Mouse (Mus musculus): Measurements from ENCODE around the gene Gm28051. TPM values are rescaled to one million over a fixed set of nuclear protein-coding genes. Genes with fewer than 3 reads are reported as not detected.
A peak's percentile ranks its signal among the peaks of the same experiment; 100 is the strongest.

The Gm28051 gene
- polyA plus RNA-seq, 2 experiments from 2014 or later = not detected

DNA sequence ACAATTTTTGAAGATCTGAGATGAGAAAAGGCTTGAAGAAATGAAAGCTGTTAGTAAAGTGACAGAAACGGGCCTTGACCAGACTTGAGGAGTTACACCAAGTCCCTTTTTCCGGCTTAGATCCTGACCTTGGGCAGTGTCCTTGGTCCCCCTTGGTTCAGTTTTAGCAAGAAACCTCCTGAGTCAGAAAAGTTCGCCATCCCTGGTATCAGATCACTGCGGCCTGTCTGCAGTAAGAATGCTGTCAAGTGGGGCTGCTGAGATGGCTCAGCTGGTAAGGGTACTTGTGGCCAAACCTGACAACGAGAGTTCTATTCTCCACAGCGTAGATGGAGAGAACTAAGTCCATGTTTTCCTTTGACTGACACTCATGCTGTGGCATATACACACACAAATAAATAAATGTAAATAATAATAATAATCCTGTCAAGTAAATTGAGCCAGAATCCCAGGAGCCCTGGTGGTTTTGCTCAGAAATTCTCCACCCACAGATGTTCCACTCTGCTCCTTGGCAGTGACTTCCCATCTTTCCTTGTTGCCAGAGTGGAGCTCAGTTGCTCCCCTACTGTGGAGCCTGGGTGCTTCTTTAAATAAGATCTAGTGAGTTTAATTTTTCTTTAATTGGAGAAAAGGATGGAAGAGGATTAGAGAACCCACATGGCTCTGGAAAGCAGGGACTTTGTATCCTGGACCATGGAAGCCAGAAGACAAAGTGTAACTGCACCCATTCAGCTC lies 51.5 kb downstream of the Gm28051 start:
- no peak for ATAC-seq

DNA sequence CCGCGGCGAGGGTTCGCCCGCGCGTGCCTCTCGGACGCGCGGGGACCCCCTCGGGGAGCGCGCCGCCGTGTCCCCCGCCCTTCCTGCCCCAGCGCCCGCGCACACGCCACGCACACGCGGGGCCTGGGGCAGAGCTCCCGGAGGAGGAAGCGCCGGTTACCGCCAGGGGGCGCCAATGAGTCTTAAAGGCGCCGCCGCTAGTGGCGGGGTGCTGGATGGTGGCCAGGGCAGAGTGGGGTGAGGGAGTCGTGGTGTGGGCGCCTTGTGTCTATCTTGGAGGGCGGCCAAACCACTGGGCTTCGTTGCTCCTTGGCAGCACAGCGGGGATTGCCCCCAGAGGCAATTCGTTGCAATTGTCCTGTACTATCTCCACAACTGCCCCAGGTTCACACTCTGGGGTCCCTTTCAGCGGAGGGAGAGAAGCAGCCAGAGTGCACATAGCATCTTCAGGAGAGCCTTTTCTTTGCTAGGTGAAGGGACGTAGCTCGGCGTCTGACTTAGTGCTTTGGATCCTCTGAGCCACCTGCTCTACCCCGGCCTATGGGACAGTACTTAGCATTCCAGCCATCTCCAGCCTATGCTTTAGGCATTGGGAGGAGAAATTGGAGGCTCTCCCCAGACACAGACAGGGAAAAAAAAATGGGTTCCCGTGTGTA lies 52.2 kb downstream of the Gm28051 start:
- peak; percentile 75 for ATAC-seq

DNA sequence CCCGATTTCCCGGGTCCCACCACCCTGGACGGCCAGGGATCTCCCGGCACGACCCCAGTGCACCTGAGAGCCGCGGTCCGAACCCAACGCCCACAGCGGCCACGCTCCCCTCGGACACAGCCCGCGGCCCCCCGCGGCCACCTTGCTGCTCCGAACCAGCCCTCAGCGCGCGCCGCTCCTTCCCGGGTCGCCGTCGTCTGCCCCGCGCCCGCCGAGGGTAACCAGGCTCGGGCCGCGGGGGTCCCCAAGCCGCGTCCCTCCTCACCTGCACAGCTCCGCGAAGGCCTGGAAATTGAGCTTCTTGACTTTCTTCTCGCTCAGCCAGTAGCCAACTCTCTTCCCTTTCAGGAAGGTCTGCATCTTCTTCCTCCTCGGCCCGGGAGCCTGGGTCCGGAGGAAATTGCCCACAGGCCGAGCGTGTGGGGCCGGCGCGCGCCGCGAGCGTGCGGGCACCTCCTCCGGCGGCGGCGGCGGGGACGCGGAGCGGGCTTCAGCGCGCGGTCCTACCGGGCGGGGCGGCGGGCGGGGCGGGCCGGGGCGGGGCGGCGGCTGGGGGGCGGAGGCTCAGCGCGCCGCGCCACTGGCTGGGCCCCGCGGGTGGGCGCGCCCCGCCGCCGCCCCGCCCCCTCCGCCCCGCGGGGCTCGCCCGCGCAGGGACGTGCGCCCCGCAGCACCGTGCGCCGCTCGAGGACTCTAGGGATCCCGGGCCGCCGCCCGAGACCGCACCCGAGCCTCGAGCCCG lies 52.9 kb downstream of the Gm28051 start, which contains the start of gene Itpk1:
TSS of gene Itpk1 (minus strand) at position 474 of the 742 bp plus-strand sequence.
- peak; percentile 37 for ATAC-seq

DNA sequence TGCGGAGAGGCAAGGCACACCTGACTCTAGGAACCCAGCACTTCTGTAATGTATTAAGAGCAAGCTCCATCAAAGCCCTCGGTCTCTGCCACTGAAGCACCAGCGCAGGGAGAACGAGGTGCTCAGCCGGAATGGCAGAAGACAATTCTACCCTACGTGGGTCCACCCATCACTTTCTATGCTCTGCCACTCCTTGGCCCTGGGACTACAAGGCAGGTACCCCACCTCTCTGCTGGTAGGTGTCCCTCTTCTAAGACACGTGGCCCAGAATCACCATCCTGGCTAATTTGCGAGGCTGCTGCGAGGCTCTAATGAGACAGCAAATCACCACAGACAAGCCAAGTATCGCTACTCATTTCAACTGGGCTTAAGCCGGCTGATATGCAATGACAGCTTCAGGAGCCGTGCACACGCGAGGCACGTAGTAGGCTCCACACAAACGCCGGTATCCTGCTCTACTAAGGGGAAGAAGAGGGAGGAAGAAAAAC lies 53.6 kb downstream of the Gm28051 start:
- peak; percentile 20 for ATAC-seq

DNA sequence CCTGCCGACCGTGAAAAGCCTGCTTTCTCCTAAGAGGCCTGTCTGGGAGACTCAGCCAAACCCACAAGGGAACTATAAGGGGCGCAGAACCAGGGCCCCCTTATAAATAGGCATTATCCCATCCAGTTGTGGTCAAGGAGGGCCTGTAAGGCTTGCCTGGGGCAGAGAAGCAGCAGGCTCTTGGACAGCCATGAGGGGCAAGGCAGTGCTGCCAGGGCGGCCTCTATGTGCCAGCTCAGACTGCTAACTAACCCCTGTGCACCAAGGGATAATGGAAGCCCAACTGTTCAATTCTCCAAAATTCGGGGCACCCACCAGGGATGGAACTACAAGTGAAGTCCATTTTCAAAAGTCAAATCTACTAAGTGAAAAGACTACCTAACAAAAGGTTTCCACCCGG lies 54.1 kb downstream of the Gm28051 start:
- ATAC-seq = no peak

DNA sequence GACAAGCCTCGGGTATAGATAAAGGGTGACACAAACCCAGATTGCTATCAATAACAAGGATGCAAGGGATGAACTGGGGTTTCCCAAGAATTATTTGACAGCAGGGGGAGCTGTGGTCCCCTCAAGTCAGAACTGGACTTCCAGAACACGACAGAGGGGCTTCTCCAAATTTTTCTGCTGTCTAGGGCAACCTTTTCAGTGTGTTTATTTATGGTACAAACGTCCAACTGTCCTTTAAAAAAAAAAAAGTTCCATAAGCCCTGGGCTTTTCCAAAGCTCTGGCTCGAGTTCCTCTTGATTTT lies 54.5 kb downstream of the Gm28051 start:
- no peak for ATAC-seq

DNA sequence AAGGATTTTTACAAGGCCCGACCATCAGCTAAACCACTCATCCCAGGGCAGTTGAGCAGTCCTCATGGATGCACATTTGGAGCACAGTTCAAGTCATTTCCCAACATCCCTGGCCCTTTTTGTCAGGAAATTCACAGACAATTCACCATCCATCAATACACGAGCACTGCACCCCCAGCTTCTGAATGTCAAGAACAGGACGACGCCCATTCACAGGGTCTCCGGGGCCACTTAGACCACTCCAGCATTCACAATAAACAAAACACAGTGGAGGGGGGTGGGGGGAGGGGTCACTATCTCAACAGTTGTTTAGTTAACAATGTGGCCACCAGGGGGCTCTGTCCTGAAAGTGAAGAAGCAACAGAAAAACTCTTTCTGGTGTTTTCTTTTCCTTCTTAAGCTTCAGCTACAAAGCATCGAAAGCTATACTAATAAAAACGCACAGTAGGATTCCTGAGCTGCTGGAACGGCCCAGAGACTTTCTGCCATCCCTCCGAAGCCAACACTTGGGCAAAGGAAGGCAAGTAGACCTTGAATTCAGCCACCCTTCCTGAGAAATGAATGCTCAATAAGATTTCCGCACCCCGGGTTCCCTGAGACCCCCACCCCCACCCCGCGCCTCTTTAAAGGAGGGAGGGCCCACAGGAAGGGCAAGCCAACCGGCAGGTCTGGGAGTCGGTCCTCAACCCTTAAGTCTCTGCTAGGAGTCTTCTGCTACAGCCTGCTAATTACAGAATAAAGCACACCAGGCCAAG lies 55.0 kb downstream of the Gm28051 start:
- no peak for ATAC-seq

DNA sequence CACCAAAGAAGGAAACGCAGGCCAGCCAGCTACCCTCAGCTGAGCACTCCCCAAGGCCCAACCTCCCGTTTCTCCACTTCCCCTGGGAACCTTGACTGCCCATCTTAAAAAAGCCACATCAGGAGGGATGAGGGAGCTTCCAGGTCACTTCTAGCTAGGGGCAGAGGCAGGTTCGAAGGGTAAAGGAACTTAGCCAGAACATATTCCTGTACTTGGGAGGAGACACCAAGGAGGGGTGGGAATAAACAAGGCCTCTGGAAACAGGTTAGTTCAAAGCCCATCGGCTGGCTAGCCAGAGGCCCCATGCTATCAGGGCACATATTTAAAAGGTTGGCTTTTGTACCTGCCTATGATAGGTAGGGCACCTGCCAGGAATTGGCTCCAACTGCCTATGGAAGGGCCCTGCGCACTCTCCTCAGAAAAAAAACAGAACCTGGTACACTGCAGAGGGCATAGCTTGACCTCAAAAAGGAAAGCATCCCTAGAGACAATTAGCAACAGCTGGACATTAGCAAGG lies 55.8 kb downstream of the Gm28051 start:
- no peak for ATAC-seq

DNA sequence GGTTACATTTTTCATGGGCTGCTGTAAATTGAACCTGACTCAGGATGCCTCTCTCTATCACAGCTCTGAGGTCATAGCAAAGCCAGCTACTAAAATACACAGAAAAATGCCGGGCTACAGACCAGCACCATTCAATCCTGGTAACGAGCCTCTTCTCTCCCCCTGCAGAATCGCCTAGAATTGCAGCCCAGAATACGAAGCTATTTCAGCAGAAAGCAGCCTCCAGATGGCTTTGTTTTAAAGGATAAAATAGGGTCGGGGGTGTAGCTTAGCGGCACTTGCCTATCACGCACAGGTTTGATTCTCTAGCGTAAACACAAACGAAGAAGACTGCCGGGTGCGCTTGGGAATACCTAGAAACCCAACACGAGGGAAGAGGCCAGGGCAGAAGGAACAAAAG lies 57.1 kb downstream of the Gm28051 start:
- no peak for ATAC-seq

DNA sequence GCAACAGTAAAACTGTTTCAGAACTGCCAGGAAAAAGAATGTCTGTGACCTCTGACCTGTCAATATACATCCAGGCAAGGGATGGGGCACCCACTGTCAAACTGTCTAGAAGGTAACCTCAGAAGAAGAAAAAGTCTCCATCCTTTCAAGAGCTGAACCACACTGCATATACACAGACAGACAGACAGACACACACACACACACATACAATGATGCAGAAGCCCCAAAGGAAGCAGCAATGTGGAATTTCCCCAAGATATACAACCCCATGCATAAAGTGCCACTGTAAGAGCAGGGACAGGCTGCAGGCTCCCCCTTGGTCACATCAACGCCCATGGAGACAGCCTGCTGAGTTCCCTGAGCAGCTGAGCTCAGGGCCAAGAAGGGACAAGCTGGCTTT lies 58.4 kb downstream of the Gm28051 start:
- ATAC-seq = peak; percentile 26

DNA sequence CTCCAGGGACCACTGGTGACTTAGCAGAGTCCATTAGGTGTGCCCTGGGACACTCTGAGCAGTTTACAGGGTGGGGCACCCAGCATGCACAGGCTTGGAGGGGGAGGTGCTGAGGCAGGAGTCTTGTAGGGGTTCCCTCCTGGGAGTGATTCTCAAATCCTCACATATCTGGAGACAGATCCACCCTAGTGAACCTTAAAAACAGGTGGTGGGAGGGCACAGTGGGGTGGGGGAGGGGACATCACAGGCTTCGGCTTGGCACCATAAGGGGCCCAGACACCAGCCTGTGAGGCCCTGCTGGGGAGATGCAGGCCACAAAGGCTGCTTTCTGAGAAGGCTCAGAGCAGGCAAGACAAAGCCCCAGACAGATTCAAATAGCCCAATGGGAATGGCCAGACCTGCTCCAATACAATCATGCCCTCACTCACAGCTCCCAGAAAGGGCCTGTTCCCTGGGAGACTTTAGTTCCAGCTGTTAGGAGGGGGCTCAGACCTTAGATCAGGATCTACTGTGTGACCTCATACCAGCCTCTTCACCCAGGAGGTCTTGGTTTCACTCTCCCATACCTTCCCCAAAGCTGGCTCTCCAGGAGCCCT lies 59.4 kb downstream of the Gm28051 start:
- ATAC-seq = no peak

DNA sequence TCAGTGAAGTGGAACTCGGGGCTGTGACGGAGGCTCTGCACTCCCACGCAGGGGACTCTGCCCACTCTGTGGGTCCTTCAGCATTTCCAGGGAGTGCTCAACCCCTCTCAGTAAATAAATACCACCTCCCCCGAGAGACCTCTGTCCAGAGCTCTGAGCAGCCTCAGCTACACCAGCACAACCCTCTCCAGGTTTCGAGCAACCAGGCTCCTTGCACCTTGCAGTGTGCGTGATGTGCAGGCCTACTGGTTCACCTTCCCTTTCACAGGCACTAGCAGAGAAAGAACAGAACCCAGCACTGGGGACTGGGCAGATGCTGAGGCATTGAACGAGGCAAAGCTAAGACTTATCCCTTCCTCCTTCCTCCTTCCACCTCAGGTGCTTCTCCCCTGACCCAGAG lies 60.2 kb downstream of the Gm28051 start:
- ATAC-seq = no peak

DNA sequence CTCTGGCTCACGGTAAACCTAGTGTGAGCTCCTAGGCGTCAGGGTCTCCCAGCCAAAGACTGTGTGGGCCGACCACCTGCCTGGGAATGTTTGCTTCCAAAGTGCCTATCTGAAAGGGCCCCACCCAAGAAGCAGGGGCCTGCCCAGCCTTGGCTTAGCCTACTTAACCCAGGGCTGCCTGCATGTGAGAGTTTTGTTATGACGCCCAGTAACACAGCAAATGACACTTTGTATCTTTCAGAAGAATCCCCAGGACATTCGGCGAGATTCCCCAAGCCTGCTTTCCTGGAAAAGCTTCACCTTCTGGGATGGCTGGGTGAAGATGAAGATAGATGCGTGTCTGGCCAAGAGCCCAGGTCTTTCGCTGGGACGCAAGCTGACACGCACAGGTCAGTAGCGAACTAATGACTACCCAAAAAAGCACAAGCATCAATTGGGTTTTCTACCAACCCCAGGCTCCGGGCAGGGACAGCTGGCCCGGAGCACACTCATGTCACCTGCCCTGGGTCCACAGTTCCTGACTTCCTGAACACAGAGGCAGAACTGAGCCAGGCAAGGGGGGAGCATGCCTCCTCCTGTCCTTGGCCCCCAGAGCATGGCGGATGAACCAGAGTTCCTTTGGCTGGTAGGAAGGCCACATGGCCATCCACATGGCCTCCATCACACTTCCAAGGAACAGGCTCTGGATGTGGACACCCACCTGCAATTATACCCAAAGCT lies 60.8 kb downstream of the Gm28051 start:
- ATAC-seq = no peak

DNA sequence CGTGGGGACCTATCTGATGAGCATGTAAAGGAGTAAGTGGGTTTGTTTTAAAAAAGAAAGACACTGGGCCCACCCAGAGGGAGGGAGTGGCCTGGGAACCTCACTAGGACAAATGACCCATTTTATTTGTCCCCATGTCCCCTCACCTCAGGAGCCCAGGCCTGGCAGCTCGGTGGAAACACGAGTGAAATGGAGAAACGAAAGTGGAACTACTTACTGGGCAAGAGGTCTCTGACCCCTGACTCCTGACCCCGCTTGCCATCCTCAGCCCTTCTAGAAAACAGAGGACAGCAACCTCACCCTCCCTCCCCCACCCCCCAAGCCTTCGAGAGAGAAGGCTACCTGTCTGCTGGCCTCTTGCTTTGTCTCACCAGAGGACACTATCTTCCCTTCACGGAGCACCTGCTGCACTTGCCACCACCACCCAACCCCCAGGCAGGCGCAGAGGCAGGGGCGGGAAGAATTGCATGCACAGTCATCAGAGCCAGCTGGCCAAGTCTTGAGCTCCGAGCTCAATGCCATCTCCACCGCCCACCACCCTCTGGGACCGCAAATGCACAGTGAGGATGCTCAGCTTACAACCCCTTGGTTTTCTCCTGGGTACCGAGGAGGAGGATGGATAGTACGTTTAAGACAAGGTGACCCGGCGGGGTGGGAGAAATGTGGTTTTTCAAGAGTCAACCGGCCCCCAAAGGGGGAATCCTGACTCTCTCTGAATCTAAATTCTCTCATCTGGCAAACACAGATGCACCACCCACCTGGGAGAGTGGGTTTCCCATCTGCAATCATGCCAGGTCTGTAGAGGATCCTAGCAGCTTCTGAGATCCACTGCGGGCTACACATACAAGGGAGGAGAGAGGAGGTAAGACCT lies 62.0 kb downstream of the Gm28051 start:
- ATAC-seq = peak; percentile 47

DNA sequence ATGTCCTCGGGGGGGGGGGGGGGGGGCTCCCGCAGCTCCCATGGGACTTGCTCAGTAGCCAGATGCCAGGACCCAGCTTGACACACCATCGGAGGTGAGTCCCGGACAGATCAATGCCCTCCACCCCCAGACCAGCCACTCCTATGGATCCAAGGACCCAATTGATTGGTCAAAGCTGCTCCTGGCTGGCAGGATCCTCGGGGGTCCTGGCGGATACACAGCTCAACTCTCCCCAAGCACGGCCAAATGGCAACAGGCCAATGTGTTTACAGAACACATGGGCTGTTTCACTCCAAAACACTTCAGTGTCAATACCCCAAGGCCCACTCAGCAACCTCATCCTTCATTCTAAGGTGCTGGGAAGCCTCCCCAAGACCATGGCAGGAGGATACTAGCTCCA lies 65.8 kb downstream of the Gm28051 start:
- no peak for ATAC-seq

DNA sequence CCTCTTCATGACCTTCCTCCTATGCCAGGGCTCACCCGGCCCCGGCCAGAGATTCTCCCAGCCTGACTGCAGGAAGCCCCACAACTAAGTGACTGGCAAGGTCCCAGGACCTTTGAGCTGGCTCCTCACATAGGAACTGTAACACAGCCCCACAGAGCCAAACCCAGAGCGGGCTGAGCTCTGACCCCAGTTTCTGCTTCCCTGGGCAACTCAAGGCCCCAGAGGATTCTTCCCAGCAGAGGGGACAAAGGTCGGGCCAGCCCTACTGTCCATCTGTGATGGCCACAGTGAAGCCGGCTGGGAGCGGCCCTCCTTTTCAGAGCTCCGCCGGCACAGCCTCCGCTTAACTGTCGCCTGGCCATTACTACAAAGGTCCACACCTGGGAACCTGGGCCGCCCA lies 66.4 kb downstream of the Gm28051 start:
- no peak for ATAC-seq

DNA sequence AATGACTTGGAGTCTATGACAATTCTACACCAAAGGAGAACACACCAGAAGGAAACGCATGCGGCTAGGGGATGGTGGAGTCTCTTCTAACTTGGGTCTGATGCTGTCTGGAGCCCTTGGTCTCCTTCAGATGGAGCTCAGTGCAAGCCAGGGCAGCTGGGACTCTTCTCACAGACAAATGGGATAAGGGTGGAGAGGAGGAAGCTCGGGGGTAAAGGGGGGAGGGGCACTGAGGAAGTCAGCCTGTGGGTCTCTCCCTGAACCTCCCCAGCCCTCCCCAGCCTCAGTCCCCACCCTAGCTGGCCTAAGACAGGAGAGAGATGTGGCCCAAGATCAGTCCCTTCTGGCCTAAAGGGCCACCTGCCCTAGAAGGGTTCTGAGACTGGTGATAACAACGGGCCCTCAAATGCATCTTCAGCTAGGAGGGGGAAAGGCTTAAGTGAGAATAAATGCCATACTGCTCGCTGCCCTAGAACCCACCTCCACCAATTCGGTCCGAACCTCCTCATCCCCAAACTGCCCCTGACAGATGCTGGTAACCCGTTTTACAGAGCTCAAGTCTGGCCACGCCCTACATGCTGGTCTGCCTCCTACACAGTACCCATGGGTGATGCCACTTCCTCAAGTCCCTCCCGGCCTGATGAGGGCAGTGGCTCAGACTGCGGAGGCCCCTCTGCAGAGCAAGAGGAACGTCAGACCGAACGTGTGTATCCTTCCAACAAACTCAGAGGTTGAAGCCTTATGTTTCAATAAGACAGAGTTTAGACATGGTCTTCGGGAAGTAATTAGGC lies 67.6 kb downstream of the Gm28051 start:
- ATAC-seq = peak; percentile 92

DNA sequence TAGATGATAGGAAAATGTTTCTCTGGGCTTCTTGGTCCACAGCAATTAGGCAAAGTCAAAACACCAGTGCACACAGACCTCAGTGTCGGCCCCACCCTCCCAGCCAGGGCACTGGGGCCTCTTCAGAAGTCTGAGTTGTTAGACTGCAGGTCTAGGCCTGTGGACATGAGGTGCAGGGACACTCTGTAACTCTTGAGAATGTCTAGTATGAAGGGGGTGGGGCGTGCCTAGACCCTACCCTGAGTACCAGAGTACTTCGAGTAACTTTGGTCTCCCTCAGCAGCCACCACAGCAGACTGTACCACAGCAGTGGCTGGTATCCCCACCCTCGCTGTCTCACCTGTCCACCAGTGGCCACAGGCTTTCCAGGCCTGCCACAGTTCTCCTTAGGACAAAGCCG lies 71.2 kb downstream of the Gm28051 start:
- ATAC-seq = no peak

DNA sequence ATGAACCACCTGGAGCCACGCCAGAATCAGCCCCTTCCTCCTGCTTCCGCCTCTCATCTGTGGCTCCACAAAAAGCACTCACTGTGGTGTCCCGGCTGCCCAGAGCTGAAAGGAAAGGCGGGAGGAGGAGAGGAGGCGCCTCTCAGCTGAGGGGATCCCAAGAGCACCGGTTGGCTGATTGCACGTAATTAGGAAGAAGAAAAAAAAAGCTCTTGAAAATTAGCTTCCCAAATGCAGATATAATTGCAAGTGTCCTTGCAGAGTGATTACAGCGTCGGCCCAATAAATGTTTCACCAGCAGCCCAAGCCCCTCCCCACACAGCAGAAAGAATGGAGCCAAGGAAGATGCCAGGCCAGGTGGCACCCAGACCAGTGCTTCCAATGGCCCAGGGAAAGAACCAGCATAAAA lies 72.0 kb downstream of the Gm28051 start:
- ATAC-seq = no peak

Measured in activated CD4-positive, CD25-positive, alpha-beta regulatory T cell, adult 4 months (primary cell).